Mouse (Mus musculus) liver, embryonic 14.5 days (tissue): ENCODE results near the gene C1qtnf5.

ENCODE experiments used
- CTCF ChIP-seq: IDR thresholded peaks from 2 replicates; pipeline ENCODE4 v1.5.1; 2016; ENCODE audit warnings: antibody characterized with exemption, low read depth, control low read depth
- EP300 ChIP-seq: IDR thresholded peaks from 2 replicates; pipeline ENCODE4 v1.6.1; 2016; ENCODE audit warnings: antibody characterized with exemption, low read depth

DNA sequence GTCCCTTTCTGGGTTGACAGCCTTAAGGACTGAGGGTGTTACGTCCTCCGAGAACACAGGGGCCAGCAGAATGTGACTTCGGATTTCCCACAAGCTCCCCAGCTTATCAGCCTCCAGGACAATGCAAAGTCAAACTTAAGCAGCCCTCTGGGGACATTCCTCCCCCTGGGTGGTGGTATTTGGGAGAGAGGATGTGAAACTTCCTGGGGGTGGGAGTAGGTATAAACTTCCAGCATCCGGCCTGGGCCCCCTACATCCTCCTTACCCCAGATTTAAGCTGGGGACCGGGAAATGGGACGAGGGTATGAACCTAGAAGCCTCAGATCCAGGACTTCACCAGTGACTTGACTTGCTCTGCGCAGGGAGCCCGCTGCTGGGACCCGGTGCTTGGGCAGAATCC, 22.6 kb downstream of the C1qtnf5 start:
- TF ChIP-seq CTCF (no peak), EP300 (no peak)
